Mouse (Mus musculus): ENCODE measurements around the gene Smpdl3b.
"Not testable (repeated sequence)": the region's sequence is repeated elsewhere in the genome, so short reads cannot be mapped to it uniquely, and the experiment has no call there.

DNA sequence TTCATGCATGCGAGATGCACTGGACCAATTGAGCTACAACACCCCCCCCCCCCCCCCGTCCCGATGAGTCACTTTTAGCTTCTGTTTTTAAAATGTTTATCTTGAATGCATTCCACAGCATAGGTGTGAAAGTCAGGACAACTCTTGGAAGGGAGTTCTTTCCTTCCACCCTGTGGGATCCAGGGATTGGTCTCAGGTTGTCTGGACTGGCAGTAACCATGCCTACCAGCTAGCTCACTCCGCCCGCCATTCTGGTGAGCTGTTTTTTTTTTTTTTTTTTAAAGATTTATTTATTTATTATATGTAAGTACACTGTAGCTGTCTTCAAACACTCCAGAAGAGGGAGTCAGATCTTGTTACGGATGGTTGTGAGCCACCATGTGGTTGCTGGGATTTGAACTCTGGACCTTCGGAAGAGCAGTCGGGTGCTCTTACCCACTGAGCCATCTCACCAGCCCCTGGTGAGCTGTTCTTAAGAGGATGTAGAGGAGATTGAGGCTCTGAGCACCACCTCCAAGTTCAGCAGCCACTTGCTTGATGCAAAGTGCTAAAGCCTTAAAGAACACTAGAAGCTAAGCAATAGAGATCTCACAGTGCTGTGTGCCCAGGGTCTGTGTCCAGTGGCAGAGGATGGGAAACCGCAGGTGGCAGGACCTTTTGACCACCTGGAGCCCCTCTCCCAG lies 36.4 kb upstream of the Smpdl3b start:
- not testable (repeated sequence) for TF ChIP-seq CTCF, EP300 (IDR thresholded peaks at IDR 0.05; ENCODE audit: low read depth)

Measured in heart, postnatal 0 days (tissue).